Mouse (Mus musculus): ENCODE data around the gene Thpo. TPM values are rescaled to one million over a fixed set of nuclear protein-coding genes. Genes with fewer than 3 reads are reported as not detected.

Gene Thpo
- polyA plus RNA-seq, 1 experiment from 2014 or later: 0.54 TPM

DNA sequence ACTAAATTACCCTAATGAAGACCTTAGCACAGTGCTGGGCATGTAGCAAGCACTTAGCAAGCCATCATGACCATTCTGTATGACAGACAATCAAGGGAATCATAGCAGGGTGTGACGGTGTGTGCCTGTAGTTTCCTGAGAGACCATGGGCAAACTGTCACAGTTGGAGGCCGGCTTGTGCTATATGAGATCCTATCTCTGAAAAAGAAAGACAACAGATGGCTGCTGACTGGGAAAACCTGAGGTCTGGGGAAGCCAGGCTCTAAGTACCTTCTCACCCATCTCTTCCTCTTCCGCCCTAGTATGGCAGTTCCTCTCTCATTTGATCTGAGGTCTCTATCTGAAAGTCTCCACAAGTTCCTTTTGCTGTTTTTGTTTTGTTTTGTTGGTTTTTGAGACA lies 28.5 kb downstream of the Thpo start:
- WGBS: 83% methylated on average over 3 of the region's 3 CpGs
- peaks cover 64% of the 10 kb centered on the region for H3K36me3 ChIP-seq (ENCODE audit: control insufficient read depth, insufficient read depth, low read length)
- H3K4me1 ChIP-seq (ENCODE audit: control insufficient read depth, insufficient read depth, low read length): peaks cover 15% of the 10 kb centered on the region

GRCm38 (mm10) chr16:20703699-20704400 lies 30.5 kb downstream of the Thpo start:
- Histone ChIP-seq H3K9ac (ENCODE audit: low read depth, low read length) (no peak overlapping the region), H3K4me3 (ENCODE audit: low read depth, low read length) (no peak overlapping the region), H3K27ac (replicated peaks; ENCODE audit: low read depth, low read length) (no peak overlapping the region), H3K9me3 (ENCODE audit: control insufficient read depth, low read length) (no peaks in the 10 kb centered on the region), H3K4me1 (ENCODE audit: control insufficient read depth, insufficient read depth, low read length) (peaks cover 15% of the 10 kb centered on the region), H3K27me3 (replicated peaks; ENCODE audit: control insufficient read depth, insufficient read depth, low read length) (no peaks in the 10 kb centered on the region), H3K36me3 (ENCODE audit: control insufficient read depth, insufficient read depth, low read length) (peaks cover 61% of the 10 kb centered on the region), H3K4me2 (ENCODE audit: low read depth, low read length) (no peak overlapping the region)
- no peak for ATAC-seq (ENCODE audit: low read depth)
- whole genome bisulfite sequencing: 93% methylated on average over 6 of the region's 6 CpGs
- no peak for DNase-seq (ENCODE audit: low spot score)

More for the DNA sequence above, 28.5 kb downstream of the Thpo start:
- DNase-seq (ENCODE audit: low spot score) (no peak), ATAC-seq (ENCODE audit: low read depth) (no peak)
- Histone ChIP-seq H3K4me3 (ENCODE audit: low read depth, low read length) (no peak overlapping the region), H3K27me3 (replicated peaks; ENCODE audit: control insufficient read depth, insufficient read depth, low read length) (no peaks in the 10 kb centered on the region), H3K9ac (ENCODE audit: low read depth, low read length) (no peak overlapping the region), H3K4me2 (ENCODE audit: low read depth, low read length) (no peak overlapping the region), H3K9me3 (ENCODE audit: control insufficient read depth, low read length) (no peaks in the 10 kb centered on the region), H3K27ac (replicated peaks; ENCODE audit: low read depth, low read length) (no peak overlapping the region)

DNA sequence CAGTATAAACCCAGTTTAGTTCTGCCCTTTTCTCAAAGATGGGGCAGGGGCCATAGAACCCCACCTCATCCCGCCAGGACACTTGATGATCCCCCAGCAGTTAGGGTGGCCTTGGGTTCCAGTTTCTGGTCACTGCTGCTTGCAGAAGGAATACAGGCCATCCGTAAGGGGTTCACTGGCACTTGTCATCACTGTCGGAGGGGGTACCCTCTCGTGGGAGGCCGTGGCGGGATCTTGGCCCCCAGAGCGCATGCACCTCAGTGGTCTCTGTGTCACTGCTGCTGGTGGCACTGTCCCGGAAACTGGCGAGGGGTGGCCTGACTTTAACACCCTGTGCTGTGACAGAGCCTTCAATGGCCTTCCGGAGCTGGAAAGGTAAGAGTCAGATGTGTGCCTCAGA lies 31.2 kb downstream of the Thpo start:
- H3K4me3 ChIP-seq (ENCODE audit: low read depth, low read length): no peak overlapping the region
- H3K9me3 ChIP-seq (ENCODE audit: control insufficient read depth, low read length): no peaks in the 10 kb centered on the region
- H3K4me1 ChIP-seq (ENCODE audit: control insufficient read depth, insufficient read depth, low read length): peaks cover 15% of the 10 kb centered on the region
- H3K27ac ChIP-seq (replicated peaks; ENCODE audit: low read depth, low read length): 0 out of 2 replicates have a peak overlapping the region, but pooled peaks have one; percentile 72
- ATAC-seq (ENCODE audit: low read depth) (no peak), DNase-seq (ENCODE audit: low spot score) (no peak)
- no peak overlapping the region for H3K9ac ChIP-seq (ENCODE audit: low read depth, low read length)
- H3K4me2 ChIP-seq (ENCODE audit: low read depth, low read length): no peak overlapping the region
- H3K36me3 ChIP-seq (ENCODE audit: control insufficient read depth, insufficient read depth, low read length): peaks cover 56% of the 10 kb centered on the region
- 93% methylated on average over 10 of the region's 10 CpGs for WGBS
- H3K27me3 ChIP-seq (replicated peaks; ENCODE audit: control insufficient read depth, insufficient read depth, low read length): no peaks in the 10 kb centered on the region

- H3K4me1 ChIP-seq (ENCODE audit: control insufficient read depth, insufficient read depth, low read length): peaks cover 15% of the 10 kb centered on the region
- 6% methylated on average over 8 of the region's 8 CpGs for WGBS
- peak overlapping the region; percentile 52 for H3K9ac ChIP-seq (ENCODE audit: low read depth, low read length)
- no peak overlapping the region for H3K4me3 ChIP-seq (ENCODE audit: low read depth, low read length)
- H3K27ac ChIP-seq (replicated peaks; ENCODE audit: low read depth, low read length): peak overlapping the region; percentile 72
- H3K4me2 ChIP-seq (ENCODE audit: low read depth, low read length): peak overlapping the region; percentile 28
- H3K9me3 ChIP-seq (ENCODE audit: control insufficient read depth, low read length): no peaks in the 10 kb centered on the region
- peak; percentile 66 for ATAC-seq (ENCODE audit: low read depth)
- H3K36me3 ChIP-seq (ENCODE audit: control insufficient read depth, insufficient read depth, low read length): peaks cover 51% of the 10 kb centered on the region
- peak; percentile 77 for DNase-seq (ENCODE audit: low spot score)
- no peaks in the 10 kb centered on the region for H3K27me3 ChIP-seq (replicated peaks; ENCODE audit: control insufficient read depth, insufficient read depth, low read length)
These were observed 31.8 kb downstream of the Thpo start for GRCm38 (mm10) chr16:20702522-20702893.

- Histone ChIP-seq H3K4me3 (ENCODE audit: low read depth, low read length) (no peak overlapping the region), H3K27ac (replicated peaks; ENCODE audit: low read depth, low read length) (peak overlapping the region; percentile 72), H3K36me3 (ENCODE audit: control insufficient read depth, insufficient read depth, low read length) (peaks cover 47% of the 10 kb centered on the region), H3K9me3 (ENCODE audit: control insufficient read depth, low read length) (no peaks in the 10 kb centered on the region), H3K4me1 (ENCODE audit: control insufficient read depth, insufficient read depth, low read length) (peaks cover 15% of the 10 kb centered on the region), H3K27me3 (replicated peaks; ENCODE audit: control insufficient read depth, insufficient read depth, low read length) (no peaks in the 10 kb centered on the region), H3K4me2 (ENCODE audit: low read depth, low read length) (peak overlapping the region; percentile 28), H3K9ac (ENCODE audit: low read depth, low read length) (peak overlapping the region; percentile 52)
- WGBS: 9% methylated on average over 11 of the region's 12 CpGs
- ATAC-seq (ENCODE audit: low read depth) (peak; percentile 26), DNase-seq (ENCODE audit: low spot score) (peak; percentile 61)
These were observed 32.4 kb downstream of the Thpo start for GRCm38 (mm10) chr16:20701729-20702521.

GRCm38 (mm10) chr16:20701316-20701715 lies 33.0 kb downstream of the Thpo start:
- ATAC-seq (ENCODE audit: low read depth) (no peak), DNase-seq (ENCODE audit: low spot score) (no peak)
- H3K9me3 ChIP-seq (ENCODE audit: control insufficient read depth, low read length): no peaks in the 10 kb centered on the region

GRCm38 (mm10) chr16:20700036-20700435 lies 34.3 kb downstream of the Thpo start:
- no peak overlapping the region for H3K9ac ChIP-seq (ENCODE audit: low read depth, low read length)
- H3K4me1 ChIP-seq (ENCODE audit: control insufficient read depth, insufficient read depth, low read length): peaks cover 25% of the 10 kb centered on the region
- 38% methylated on average over 5 of the region's 5 CpGs for WGBS
- H3K4me3 ChIP-seq (ENCODE audit: low read depth, low read length): no peak overlapping the region
- H3K36me3 ChIP-seq (ENCODE audit: control insufficient read depth, insufficient read depth, low read length): peaks cover 28% of the 10 kb centered on the region
- no peak overlapping the region for H3K4me2 ChIP-seq (ENCODE audit: low read depth, low read length)
- DNase-seq (ENCODE audit: low spot score) (no peak), ATAC-seq (ENCODE audit: low read depth) (no peak)
- no peak overlapping the region for H3K27ac ChIP-seq (replicated peaks; ENCODE audit: low read depth, low read length)
- no peaks in the 10 kb centered on the region for H3K9me3 ChIP-seq (ENCODE audit: control insufficient read depth, low read length)
- H3K27me3 ChIP-seq (replicated peaks; ENCODE audit: control insufficient read depth, insufficient read depth, low read length): no peaks in the 10 kb centered on the region

More at GRCm38 (mm10) chr16:20701316-20701715, 33.0 kb downstream of the Thpo start:
- peaks cover 41% of the 10 kb centered on the region for H3K36me3 ChIP-seq (ENCODE audit: control insufficient read depth, insufficient read depth, low read length)
- H3K4me2 ChIP-seq (ENCODE audit: low read depth, low read length): peak overlapping the region; percentile 28; the same call in 1 of the 2 replicates
- H3K27ac ChIP-seq (replicated peaks; ENCODE audit: low read depth, low read length): peak overlapping the region; percentile 72
- peak overlapping the region; percentile 52; the same call in 1 of the 2 replicates for H3K9ac ChIP-seq (ENCODE audit: low read depth, low read length)
- peaks cover 17% of the 10 kb centered on the region for H3K4me1 ChIP-seq (ENCODE audit: control insufficient read depth, insufficient read depth, low read length)
- no peaks in the 10 kb centered on the region for H3K27me3 ChIP-seq (replicated peaks; ENCODE audit: control insufficient read depth, insufficient read depth, low read length)
- 44% methylated on average over 7 of the region's 7 CpGs for WGBS
- no peak overlapping the region for H3K4me3 ChIP-seq (ENCODE audit: low read depth, low read length)

DNA sequence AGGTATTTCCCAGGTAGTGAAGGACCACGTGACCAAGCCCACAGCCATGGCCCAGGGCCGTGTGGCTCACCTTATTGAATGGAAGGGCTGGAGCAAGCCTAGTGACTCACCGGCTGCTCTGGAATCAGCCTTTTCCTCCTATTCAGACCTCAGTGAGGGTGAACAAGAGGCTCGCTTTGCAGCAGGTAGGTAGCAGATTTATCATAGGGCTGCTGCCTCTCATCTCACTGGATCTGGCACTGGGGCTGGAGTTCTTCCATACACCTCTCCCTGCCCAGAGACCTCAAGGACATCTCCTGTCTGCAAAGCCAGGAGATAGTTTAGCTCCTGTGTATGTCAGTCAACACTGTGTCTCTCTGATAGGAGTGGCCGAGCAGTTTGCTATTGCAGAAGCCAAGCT lies 35.0 kb downstream of the Thpo start:
- DNase-seq (ENCODE audit: low spot score): no peak
- H3K9me3 ChIP-seq (ENCODE audit: control insufficient read depth, low read length): no peaks in the 10 kb centered on the region
- no peak overlapping the region for H3K4me2 ChIP-seq (ENCODE audit: low read depth, low read length)
- ATAC-seq (ENCODE audit: low read depth): no peak
- H3K9ac ChIP-seq (ENCODE audit: low read depth, low read length): no peak overlapping the region
- H3K27me3 ChIP-seq (replicated peaks; ENCODE audit: control insufficient read depth, insufficient read depth, low read length): no peaks in the 10 kb centered on the region
- WGBS: 75% methylated on average over 5 of the region's 5 CpGs
- H3K27ac ChIP-seq (replicated peaks; ENCODE audit: low read depth, low read length): no peak overlapping the region
- no peak overlapping the region for H3K4me3 ChIP-seq (ENCODE audit: low read depth, low read length)
- peaks cover 25% of the 10 kb centered on the region for H3K4me1 ChIP-seq (ENCODE audit: control insufficient read depth, insufficient read depth, low read length)
- H3K36me3 ChIP-seq (ENCODE audit: control insufficient read depth, insufficient read depth, low read length): peaks cover 23% of the 10 kb centered on the region

All from embryonic facial prominence, embryonic 14.5 days (tissue).